Mouse (Mus musculus) ES-Bruce4 (cell line): ENCODE data around the gene Arhgap44. TPM values are rescaled to one million over a fixed set of nuclear protein-coding genes. Genes with fewer than 3 reads are reported as not detected.

Experiments used
- H3K27ac ChIP-seq: 2 replicates; pipeline ENCODE4 v1.5.1; 2012; ENCODE audit warnings: low read length, inconsistent platforms; ENCODE audit not compliant: insufficient read depth
- H3K27me3 ChIP-seq: 2 replicates; pipeline ENCODE4 v1.6.1; 2012; ENCODE audit warnings: mild to moderate bottlenecking, low read length, inconsistent platforms; ENCODE audit not compliant: control insufficient read depth, poor library complexity, insufficient read depth, severe bottlenecking
- H3K36me3 ChIP-seq: 2 replicates; pipeline ENCODE4 v1.6.1; 2012; ENCODE audit warnings: inconsistent platforms, mild to moderate bottlenecking, low read length, moderate library complexity; ENCODE audit not compliant: control insufficient read depth, poor library complexity, insufficient read depth, severe bottlenecking
- H3K4me1 ChIP-seq: one replicate; pipeline ENCODE4 v1.8.1; 2011; ENCODE audit warnings: low read length; ENCODE audit not compliant: control insufficient read depth, insufficient read depth
- H3K4me3 ChIP-seq: 2 replicates; pipeline ENCODE4 v1.5.1; 2011; ENCODE audit warnings: low read depth, mild to moderate bottlenecking, low read length
- H3K9ac ChIP-seq: 2 replicates; pipeline ENCODE4 v1.6.1; 2012; ENCODE audit warnings: low read depth, mild to moderate bottlenecking, inconsistent platforms; ENCODE audit not compliant: poor library complexity, severe bottlenecking
- H3K9me3 ChIP-seq: replicated peaks from 2 replicates; pipeline ENCODE4 v1.6.1; 2012; ENCODE audit warnings: mild to moderate bottlenecking, low read length, inconsistent platforms; ENCODE audit not compliant: control insufficient read depth, poor library complexity, insufficient read depth, severe bottlenecking
- CTCF ChIP-seq: IDR thresholded peaks from one replicate; pipeline ENCODE4 v1.8.1; 2011; ENCODE audit warnings: low read depth, low read length
- EP300 ChIP-seq: IDR thresholded peaks from 2 replicates; pipeline ENCODE4 v1.6.1; 2011; ENCODE audit warnings: low read depth, low read length; ENCODE audit not compliant: insufficient read depth
- POLR2A ChIP-seq: IDR thresholded peaks from one replicate; pipeline ENCODE4 v1.8.1; 2011; ENCODE audit warnings: low read length; ENCODE audit not compliant: insufficient read depth
- polyA plus RNA-seq: library from polyadenylated mRNA; stranded (reverse); fragments of >200 nt; gene quantifications from 2 replicates; pipeline ENCODE4 v1.2.4, GENCODE M21; 2011; ENCODE audit warnings: low read depth; ENCODE audit not compliant: missing spikeins, insufficient read depth, insufficient read length

Arhgap44 gene
- polyA plus RNA-seq, 1 experiment: 8.6 TPM

DNA sequence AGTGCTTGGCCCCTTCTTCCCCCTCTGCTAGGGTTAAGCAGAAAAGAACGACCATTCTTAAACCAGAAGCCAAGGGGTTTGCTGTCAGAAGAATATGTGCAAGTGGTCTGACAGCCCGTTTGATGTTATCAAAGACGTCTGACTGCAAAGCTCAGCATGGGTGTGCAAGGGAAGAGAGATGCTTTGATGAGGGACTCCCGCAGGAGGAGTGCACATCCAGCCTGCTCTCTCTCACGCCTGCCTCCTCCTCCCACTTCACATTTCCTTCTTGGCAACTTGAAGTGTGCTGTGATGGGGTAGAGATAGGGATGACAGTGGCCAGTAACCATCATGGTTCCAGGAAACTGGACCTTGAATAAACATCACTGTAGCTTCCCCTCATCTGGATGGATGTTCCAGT, 39.5 kb upstream of the Arhgap44 start:
- Histone ChIP-seq H3K4me1 (no peaks in the 10 kb centered on the region), H3K27ac (no peak overlapping the region), H3K4me3 (no peak overlapping the region), H3K9me3 (no peaks in the 10 kb centered on the region), H3K36me3 (no peaks in the 10 kb centered on the region), H3K9ac (no peak overlapping the region), H3K27me3 (no peaks in the 10 kb centered on the region)
- TF ChIP-seq POLR2A: no peak
- no peak for TF ChIP-seq EP300
- no peak for TF ChIP-seq CTCF

DNA sequence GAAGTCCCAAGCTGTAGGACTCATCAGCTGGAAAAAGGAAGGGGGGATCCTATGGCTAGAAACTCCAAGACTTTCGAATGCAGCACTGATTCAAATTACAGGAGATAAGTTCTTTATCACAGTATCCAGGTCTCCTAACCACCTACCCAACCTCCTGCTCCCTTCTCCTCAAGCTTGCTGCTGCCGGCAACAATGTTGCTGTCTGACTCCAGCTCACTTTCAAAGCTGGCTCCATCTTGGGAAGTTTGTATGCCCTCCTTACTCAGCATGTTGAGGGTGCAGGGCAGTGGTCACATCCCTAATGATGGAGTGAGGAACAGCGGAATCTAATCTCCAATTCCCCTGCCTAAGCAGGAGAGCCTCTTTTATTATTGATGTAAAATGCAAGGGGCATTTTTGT, 35.3 kb upstream of the Arhgap44 start:
- no peaks in the 10 kb centered on the region for H3K4me1 ChIP-seq
- no peak for TF ChIP-seq POLR2A
- no peak for TF ChIP-seq EP300
- no peak for TF ChIP-seq CTCF
- H3K9ac ChIP-seq: no peak overlapping the region
- no peaks in the 10 kb centered on the region for H3K27me3 ChIP-seq
- no peak overlapping the region for H3K27ac ChIP-seq
- H3K9me3 ChIP-seq: no peaks in the 10 kb centered on the region
- H3K36me3 ChIP-seq: no peaks in the 10 kb centered on the region
- H3K4me3 ChIP-seq: no peak overlapping the region

DNA sequence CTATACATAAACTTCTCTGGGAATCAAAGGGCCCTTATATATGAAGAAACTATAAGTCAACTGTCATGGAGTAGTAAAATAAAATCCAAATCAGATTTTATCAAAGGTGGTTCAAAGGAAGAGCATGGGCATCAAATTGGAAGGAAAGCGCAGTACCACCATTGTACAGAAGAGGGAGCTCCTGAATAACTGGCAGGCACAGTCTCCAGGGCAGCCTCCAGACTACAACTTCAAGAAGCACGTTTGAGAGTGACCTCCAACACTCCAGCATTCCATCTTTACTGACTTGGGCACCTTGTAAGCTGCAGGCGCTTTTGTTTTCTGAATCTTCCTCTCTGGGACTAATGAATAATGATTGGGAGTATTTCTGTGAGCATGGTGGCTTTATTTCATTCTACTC, 34.5 kb upstream of the Arhgap44 start:
- Histone ChIP-seq H3K4me1 (no peaks in the 10 kb centered on the region), H3K27ac (no peak overlapping the region), H3K36me3 (no peaks in the 10 kb centered on the region), H3K27me3 (no peaks in the 10 kb centered on the region), H3K9me3 (no peaks in the 10 kb centered on the region), H3K4me3 (no peak overlapping the region), H3K9ac (no peak overlapping the region)
- TF ChIP-seq POLR2A (no peak), CTCF (peak; percentile 60), EP300 (no peak)

DNA sequence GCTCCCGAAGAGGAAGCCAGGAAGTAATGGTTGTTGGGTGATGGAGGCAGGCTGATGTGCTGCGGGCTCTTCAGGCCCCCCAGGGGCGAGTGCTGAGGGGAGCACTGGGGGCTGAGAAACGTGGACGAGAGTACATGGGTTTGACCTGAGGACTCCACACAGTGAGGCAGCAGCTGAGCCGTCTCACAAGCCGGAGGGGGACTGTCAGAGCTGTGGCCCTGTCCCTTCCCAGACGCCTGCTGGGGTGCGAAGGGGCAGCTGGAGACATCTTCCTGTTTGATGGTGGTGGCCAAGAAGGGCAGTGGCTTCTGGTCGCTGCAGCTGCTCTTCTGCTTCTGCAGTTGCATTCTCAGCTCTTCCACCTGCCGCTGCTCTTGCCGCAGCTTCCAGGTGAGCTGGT, 24.2 kb upstream of the Arhgap44 start:
- H3K4me1 ChIP-seq: no peaks in the 10 kb centered on the region
- H3K27ac ChIP-seq: no peak overlapping the region
- H3K9me3 ChIP-seq: no peaks in the 10 kb centered on the region
- H3K27me3 ChIP-seq: no peaks in the 10 kb centered on the region
- no peaks in the 10 kb centered on the region for H3K36me3 ChIP-seq
- no peak overlapping the region for H3K4me3 ChIP-seq
- TF ChIP-seq EP300 (no peak), POLR2A (no peak), CTCF (no peak)
- no peak overlapping the region for H3K9ac ChIP-seq

DNA sequence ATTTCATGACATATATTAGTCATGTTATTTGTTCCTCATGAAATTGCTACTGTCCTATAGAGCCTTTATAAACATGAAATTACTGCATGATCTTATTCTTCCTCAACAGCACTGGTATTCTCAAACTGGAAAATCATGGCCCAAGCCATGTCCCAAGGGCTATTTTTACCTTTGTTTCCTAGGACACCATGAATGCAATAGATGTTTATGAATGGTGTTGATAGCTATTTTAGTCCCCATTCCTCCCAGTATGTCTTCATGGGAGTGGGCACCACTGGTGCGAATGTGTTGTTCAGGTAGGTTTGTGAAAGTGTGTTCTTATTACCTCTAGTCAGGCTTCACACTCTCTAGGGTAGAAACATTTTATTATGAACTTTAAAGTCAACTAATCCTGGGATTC, 22.4 kb upstream of the Arhgap44 start:
- H3K27ac ChIP-seq: no peak overlapping the region
- no peak overlapping the region for H3K9ac ChIP-seq
- no peaks in the 10 kb centered on the region for H3K36me3 ChIP-seq
- no peaks in the 10 kb centered on the region for H3K27me3 ChIP-seq
- H3K4me1 ChIP-seq: no peaks in the 10 kb centered on the region
- H3K4me3 ChIP-seq: no peak overlapping the region
- no peak for TF ChIP-seq CTCF
- no peak for TF ChIP-seq POLR2A
- no peak for TF ChIP-seq EP300
- no peaks in the 10 kb centered on the region for H3K9me3 ChIP-seq

DNA sequence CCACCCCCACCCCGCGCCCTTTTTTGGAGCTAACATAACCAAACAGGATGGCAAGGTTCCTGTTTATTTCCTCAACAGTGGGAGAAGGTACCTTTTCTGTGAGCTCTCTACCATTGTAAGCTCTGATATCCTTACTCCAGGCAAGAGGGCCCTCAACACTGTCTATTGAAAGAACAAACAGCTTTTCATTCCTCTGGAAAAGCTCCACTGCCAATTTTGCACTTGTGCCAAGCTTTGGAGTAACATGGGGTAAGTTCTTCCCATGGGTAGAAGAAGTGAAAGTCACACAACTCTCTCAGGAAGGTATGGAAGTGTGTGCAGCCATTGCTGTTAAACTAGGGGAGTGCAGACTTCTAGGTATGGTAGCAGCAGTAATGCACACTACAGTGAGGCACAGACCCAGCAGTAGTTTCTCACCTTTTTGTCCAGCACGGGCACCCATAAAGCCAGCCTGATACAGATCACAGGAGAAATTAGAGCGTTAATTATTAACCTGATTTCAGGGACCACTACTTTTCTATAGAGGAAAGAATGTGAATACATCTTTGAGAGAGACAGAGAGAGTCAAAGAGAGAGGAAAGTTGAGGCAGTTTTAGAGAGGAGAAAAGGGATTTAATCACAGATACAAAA, 7.5 kb upstream of the Arhgap44 start:
- no peak overlapping the region for H3K4me3 ChIP-seq
- TF ChIP-seq EP300 (no peak), CTCF (no peak), POLR2A (no peak)

More for the DNA sequence above, 7.5 kb upstream of the Arhgap44 start:
- Histone ChIP-seq H3K27ac (no peak overlapping the region), H3K4me1 (no peaks in the 10 kb centered on the region), H3K36me3 (no peaks in the 10 kb centered on the region), H3K9me3 (no peaks in the 10 kb centered on the region), H3K27me3 (peaks cover 3% of the 10 kb centered on the region), H3K9ac (no peak overlapping the region)
